Mouse (Mus musculus): ENCODE measurements at regions not wholly inside any gene's neighbourhood (a gene's known extent, or its start where the extent isn't known, plus 50 kb on each side); places are given as distances from the start of the nearest gene placed in this dataset.

DNA sequence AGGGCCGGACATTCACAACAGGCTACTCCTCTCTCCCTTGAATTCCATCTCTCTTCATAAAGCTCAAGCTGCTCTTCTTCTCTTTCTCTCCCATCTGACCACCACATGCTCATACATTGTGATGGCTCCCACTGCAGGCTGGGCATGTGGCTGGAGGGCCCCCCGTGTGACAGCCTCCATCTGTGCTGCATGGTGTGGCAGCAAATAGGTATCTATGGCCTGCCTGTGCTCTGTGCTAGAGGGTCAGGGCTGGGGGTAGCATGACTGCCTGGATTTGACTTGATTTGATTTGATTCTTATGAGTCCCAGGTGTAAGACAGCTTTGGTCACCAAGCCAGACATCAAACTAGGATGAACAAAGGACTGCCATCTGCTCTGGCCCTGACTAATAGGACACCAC is 57.0 kb upstream of the Spred1 start:
- H3K4me1 ChIP-seq (replicated peaks; ENCODE audit: low read depth, low read length) = no peaks in the 10 kb centered on the region
- no peak overlapping the region for H3K4me3 ChIP-seq (replicated peaks; ENCODE audit: low read length)
- no peaks in the 10 kb centered on the region for H3K36me3 ChIP-seq (ENCODE audit: insufficient read depth, low read length)
- TF ChIP-seq CTCF (conservative IDR thresholded peaks at IDR 0.05; ENCODE audit: low read length) = no peak
- TF ChIP-seq NANOG (IDR thresholded peaks at IDR 0.05; ENCODE audit: borderline replicate concordance, low read length) = no peak
- TF ChIP-seq POU5F1 (IDR thresholded peaks at IDR 0.05; ENCODE audit: borderline replicate concordance, low read length) = no peak
- no peaks in the 10 kb centered on the region for H3K9me3 ChIP-seq (ENCODE audit: low read length)
- H3K27me3 ChIP-seq (ENCODE audit: insufficient read depth, low read length) = no peaks in the 10 kb centered on the region

DNA sequence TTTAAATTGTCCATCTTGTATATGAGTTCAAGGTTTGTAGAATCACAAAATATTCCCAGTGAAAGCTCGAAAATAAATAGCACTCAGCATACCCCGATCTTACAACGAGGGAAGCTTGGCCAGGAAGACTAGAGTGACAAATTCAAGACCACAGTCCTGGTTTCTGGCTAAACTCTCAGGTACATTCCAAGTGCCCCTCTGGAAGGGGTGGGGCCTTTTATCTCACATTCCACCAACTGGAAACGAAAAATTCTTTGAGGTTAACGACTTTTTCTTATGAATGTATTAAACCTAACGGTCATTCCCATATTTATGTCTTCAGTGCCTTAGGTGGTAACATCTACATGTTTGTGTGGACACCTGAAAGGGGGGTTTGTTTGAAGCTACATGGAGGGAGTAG is 50.8 kb upstream of the Spred1 start:
- Histone ChIP-seq H3K36me3 (ENCODE audit: insufficient read depth, low read length) (no peaks in the 10 kb centered on the region), H3K9me3 (ENCODE audit: low read length) (no peaks in the 10 kb centered on the region), H3K27me3 (ENCODE audit: insufficient read depth, low read length) (no peaks in the 10 kb centered on the region), H3K4me3 (replicated peaks; ENCODE audit: low read length) (no peak overlapping the region), H3K4me1 (replicated peaks; ENCODE audit: low read depth, low read length) (no peaks in the 10 kb centered on the region)
- no peak for TF ChIP-seq POU5F1 (IDR thresholded peaks at IDR 0.05; ENCODE audit: borderline replicate concordance, low read length)
- TF ChIP-seq CTCF (conservative IDR thresholded peaks at IDR 0.05; ENCODE audit: low read length) = no peak
- TF ChIP-seq NANOG (IDR thresholded peaks at IDR 0.05; ENCODE audit: borderline replicate concordance, low read length) = no peak

DNA sequence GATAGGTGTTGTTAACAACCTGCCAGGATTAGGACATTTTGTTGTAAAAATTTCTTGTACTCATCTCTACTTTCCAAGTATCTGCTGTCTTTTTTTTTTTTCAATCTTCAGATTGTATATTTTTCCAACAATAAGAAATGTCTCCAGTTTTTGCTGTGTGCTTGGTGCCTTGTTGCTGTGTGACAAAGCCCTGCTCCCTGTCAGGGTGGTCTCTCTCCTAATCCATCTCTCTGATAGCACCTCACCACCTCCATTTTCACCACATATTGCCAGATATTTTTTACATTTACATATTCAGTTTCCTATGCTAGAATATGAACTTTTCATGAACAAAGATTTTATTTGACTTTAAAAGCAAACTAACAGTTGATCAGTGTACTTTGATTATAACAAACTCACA is 50.1 kb upstream of the Spred1 start:
- H3K4me1 ChIP-seq (replicated peaks; ENCODE audit: low read depth, low read length) = no peaks in the 10 kb centered on the region
- no peaks in the 10 kb centered on the region for H3K36me3 ChIP-seq (ENCODE audit: insufficient read depth, low read length)
- H3K27me3 ChIP-seq (ENCODE audit: insufficient read depth, low read length) = no peaks in the 10 kb centered on the region
- TF ChIP-seq POU5F1 (IDR thresholded peaks at IDR 0.05; ENCODE audit: borderline replicate concordance, low read length) (no peak), NANOG (IDR thresholded peaks at IDR 0.05; ENCODE audit: borderline replicate concordance, low read length) (no peak), CTCF (conservative IDR thresholded peaks at IDR 0.05; ENCODE audit: low read length) (no peak)
- no peak overlapping the region for H3K4me3 ChIP-seq (replicated peaks; ENCODE audit: low read length)
- H3K9me3 ChIP-seq (ENCODE audit: low read length) = no peaks in the 10 kb centered on the region
